Mouse (Mus musculus) spleen, postnatal 0 days (tissue): ENCODE measurements around the gene Hist1h2bp. TPM values are rescaled to one million over a fixed set of nuclear protein-coding genes. Genes with fewer than 3 reads are reported as not detected.

Experiments
- polyA plus RNA-seq: library from polyadenylated mRNA; unstranded; fragments of >200 nt; fragmentation: Nextera tagmentation; extraction: Ambion mirVana; gene quantifications from 2 replicates; pipeline ENCODE4 v1.2.1, GENCODE M21; 2015

Hist1h2bp gene
- 4.5 and 7.4 TPM in 2 replicates for polyA plus RNA-seq

DNA sequence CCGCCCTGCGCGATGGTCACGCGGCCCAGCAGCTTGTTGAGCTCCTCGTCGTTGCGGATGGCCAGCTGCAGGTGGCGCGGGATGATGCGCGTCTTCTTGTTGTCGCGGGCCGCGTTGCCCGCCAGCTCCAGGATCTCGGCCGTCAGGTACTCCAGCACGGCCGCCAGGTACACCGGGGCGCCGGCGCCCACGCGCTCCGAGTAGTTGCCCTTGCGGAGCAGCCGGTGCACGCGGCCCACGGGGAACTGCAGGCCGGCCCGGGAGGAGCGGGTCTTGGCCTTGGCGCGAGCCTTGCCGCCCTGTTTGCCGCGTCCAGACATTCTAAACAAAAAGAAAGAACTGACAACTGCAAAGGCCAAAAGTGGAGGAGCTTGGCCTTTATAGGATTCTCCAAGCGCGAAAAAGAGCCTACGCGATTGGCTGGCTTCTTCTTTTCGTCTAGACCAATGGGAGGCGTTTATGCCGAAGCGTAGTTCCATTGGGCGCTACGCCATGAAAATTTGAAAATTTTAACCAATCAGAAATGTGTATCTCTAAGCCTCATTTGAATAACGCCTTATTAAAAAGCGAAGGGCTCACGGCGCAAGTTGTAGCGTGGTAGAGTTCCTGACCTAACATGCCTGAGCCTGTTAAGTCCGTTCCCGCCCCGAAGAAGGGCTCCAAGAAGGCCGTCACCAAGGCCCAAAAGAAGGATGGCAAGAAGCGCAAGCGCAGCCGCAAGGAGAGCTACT lies at the start of gene Hist1h2bp, which contains the start of gene Hist1h2an:
Gene Hist1h2bp, plus strand, starts transcription at position 563 of the 731 bp plus-strand sequence.
Gene Hist1h2an, minus strand, starts transcription at position 320 of the 731 bp plus-strand sequence.

DNA sequence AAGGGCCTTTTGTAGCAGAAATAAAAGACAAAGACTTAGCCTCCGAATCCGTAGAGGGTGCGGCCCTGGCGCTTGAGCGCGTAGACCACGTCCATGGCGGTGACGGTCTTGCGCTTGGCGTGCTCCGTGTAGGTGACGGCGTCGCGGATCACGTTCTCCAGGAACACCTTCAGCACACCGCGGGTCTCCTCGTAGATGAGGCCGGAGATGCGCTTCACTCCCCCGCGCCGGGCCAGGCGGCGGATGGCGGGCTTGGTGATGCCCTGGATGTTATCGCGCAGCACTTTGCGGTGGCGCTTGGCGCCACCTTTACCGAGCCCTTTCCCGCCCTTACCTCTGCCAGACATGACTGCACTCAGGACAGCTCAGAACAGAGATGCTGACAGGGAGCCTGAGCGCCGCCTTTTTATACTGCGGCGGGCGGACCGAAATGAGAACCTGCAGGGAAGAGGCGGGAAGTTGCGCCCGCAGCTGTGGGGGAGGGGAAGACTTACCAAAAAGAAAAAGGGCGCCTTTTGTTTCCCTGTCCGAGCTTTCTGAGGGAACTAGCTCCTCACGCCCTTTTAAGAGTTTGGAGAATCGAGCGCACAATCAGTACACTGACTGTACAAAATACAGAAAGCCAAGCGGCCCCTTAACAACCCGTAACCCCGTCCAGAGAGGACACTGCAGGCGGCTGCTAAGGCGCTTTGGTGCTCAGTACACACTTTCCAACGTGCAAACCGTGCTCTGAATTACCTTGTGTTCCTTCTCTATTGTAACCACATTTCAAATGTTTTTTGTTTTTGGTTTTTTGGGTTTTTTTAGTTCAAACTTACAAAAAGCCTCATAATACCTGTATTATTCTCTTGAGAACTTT lies 36.9 kb upstream of the Hist1h2bp start, which contains the start of gene Hist1h4k:
Gene Hist1h4k, minus strand, starts transcription at position 347 of the 859 bp plus-strand sequence.

DNA sequence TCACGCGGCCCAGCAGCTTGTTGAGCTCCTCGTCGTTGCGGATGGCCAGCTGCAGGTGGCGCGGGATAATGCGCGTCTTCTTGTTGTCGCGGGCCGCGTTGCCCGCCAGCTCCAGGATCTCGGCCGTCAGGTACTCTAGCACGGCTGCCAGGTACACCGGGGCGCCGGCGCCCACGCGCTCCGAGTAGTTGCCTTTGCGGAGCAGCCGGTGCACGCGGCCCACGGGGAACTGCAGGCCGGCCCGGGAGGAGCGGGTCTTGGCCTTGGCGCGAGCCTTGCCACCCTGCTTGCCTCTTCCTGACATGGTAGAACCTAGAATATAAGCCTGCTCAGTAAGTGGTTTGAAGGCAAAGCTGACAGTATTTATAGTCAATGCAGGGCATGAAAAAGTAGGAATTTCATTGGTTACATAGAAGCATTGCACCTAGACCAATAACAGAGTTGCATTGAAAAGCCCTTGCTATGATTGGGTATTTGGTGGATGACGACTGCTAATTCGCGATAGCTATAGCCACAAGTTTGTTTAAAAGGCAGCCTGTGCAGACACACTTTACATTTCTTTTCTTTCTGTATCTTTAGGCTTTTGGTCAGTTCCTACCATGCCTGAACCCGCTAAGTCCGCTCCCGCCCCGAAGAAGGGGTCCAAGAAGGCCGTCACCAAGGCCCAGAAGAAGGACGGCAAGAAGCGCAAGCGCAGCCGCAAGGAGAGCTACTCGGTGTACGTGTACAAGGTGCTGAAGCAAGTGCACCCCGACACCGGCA lies 33.6 kb upstream of the Hist1h2bp start, which contains the start of the genes Hist1h2ak and Hist1h2bn:
Gene Hist1h2ak, minus strand, starts transcription at position 304 of the 762 bp plus-strand sequence.
Gene Hist1h2bn, plus strand, starts transcription at position 600 of the 762 bp plus-strand sequence.

DNA sequence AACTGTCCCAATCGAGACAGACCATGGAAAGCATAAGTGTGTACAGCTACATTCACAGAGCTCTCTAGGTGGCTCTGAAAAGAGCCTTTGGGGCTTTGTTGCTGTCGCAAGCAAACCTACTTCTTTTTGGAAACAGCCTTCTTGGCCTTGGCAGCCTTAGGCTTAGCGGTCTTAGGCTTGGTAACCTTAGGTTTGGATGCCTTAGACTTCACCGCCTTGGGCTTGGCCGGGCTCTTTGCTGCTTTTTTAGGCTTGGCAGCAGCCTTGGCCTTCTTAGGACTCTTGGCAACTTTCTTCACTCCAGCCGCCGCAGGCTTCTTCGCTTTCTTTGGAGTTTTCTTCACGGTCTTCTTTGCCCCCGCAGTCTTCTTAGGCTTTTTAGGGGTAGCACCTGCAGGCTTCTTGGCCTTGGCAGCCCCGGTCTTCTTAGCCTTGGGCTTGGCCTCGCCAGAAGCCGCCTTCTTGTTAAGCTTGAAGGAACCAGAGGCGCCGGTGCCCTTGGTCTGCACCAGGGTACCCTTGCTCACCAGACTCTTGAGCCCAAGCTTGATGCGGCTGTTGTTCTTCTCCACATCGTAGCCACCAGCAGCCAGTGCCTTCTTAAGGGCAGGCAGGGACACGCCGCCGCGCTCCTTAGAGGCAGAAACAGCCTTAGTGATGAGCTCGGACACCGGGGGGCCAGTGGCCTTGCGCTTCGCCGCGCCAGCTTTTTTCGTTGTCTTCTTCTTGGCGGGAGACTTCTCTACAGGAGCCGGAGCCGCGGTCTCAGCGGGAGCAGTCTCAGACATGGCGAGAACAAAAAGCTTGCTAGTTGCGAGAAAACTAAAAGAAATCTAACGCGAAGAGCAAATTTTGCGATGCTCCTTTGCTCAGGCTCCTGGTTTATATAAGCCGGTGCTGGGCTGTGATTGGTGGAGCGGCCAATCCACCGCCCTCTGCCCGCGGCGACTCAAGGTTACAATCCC lies 7.2 kb upstream of the Hist1h2bp start, which contains the start of gene Hist1h1b:
Gene Hist1h1b, minus strand, starts transcription at position 859 of the 965 bp plus-strand sequence.

DNA sequence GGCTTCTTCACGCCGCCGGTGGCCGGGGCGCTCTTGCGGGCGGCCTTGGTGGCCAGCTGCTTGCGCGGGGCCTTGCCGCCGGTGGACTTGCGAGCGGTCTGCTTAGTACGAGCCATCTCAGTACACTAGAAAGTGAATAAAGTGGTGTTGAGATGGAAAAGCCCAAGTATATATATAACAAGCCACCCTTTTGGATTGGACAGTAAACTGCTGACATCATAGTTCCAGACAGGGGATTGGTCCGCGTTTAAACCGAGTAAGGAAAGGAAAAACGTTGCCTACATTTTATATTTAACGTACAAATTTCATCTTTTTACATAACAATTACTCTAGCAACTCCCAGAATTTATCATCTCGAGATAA lies 4.0 kb upstream of the Hist1h2bp start, which contains the start of gene Hist1h3i:
Gene Hist1h3i, minus strand, starts transcription at position 116 of the 363 bp plus-strand sequence.

DNA sequence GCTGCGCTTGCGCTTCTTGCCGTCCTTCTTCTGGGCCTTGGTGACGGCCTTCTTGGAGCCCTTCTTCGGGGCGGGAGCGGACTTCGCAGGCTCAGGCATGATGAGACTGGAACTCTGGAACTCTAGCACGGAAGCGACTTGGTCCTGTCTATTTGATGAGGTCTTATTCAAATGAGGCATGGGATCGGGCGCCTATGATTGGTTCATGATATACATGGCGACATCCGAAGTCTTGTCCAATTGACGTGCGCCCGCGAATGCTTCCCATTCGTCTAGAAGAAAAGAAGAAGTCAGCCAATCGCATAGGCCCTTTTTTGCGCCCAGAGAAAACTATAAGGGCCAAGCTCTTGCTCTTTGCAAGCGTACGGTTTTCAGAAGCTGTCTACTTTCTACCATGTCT lies 22.8 kb downstream of the Hist1h2bp start, which contains the start of the genes Hist1h2bq and Hist1h2ao:
Gene Hist1h2bq, minus strand, starts transcription at position 125 of the 400 bp plus-strand sequence.
Gene Hist1h2ao, plus strand, starts transcription at position 393 of the 400 bp plus-strand sequence.

DNA sequence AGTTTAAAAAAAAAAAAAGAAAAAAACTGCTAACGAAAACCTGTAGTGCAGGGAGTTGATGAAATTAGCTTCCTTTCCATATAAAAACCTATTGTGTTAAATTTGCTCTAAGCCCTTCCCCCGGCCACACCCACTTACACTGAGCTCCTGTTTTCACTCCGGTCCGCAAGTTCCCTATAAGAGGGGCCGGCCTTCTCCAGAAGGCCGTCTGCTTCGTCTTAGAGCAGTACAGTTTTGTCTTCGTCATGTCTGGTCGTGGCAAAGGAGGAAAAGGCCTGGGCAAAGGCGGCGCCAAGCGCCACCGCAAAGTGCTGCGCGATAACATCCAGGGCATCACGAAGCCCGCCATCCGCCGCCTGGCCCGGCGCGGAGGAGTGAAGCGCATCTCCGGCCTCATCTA lies 24.3 kb downstream of the Hist1h2bp start, which contains the start of gene Hist1h4m:
Gene Hist1h4m, plus strand, starts transcription at position 208 of the 400 bp plus-strand sequence.

DNA sequence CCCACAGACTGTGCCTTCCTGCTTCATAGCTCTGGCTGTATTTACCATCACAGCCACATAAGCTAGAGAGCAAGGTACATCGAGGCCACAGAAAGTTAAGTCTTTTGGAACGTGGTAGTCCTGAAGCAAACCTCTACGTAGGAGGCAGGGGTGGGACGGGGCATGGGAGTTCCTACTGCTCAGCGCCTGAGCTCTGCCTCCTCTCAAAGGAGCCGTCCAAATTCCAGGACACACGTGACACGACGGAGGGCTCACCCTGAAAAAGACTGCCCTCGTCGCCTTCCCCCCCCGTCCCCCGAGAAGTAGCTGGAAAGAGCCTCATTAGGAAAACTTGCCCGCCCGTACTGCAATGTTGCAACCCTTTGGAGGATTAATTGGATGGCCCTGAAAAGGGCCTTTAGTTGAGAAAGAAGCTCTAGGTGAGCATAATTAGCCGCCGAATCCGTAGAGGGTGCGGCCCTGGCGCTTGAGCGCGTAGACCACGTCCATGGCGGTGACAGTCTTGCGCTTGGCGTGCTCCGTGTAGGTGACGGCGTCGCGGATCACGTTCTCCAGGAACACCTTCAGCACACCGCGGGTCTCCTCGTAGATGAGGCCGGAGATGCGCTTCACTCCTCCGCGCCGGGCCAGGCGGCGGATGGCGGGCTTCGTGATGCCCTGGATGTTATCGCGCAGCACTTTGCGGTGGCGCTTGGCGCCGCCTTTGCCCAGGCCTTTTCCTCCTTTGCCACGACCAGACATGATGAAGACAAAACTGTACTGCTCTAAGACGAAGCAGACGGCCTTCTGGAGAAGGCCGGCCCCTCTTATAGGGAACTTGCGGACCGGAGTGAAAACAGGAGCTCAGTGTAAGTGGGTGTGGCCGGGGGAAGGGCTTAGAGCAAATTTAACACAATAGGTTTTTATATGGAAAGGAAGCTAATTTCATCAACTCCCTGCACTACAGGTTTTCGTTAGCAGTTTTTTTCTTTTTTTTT lies 44.4 kb downstream of the Hist1h2bp start, which contains the start of gene Hist1h4n:
Gene Hist1h4n, minus strand, starts transcription at position 779 of the 977 bp plus-strand sequence.

DNA sequence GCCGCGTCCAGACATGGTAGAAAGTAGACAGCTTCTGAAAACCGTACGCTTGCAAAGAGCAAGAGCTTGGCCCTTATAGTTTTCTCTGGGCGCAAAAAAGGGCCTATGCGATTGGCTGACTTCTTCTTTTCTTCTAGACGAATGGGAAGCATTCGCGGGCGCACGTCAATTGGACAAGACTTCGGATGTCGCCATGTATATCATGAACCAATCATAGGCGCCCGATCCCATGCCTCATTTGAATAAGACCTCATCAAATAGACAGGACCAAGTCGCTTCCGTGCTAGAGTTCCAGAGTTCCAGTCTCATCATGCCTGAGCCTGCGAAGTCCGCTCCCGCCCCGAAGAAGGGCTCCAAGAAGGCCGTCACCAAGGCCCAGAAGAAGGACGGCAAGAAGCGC lies 46.2 kb downstream of the Hist1h2bp start, which contains the start of the genes Hist1h2ap and Hist1h2br:
Gene Hist1h2ap, minus strand, starts transcription at position 47 of the 400 bp plus-strand sequence.
Gene Hist1h2br, plus strand, starts transcription at position 283 of the 400 bp plus-strand sequence.

Other genes starting within 250 kb of the Hist1h2bp start
- 0.06 TPM in 1 of 2 replicates, not detected in the other for gene Olfr1366, start 244.7 kb upstream of the Hist1h2bp start, polyA plus RNA-seq
- 0.07 TPM in 1 of 2 replicates, not detected in the other for gene Olfr1535, start 227.6 kb upstream of the Hist1h2bp start, polyA plus RNA-seq
- gene Olfr1364, start 205.7 kb upstream of the Hist1h2bp start, polyA plus RNA-seq = not detected in 2 replicates
- not detected in 2 replicates for gene Olfr1362, start 173.4 kb upstream of the Hist1h2bp start, polyA plus RNA-seq
- not detected in 2 replicates for gene Olfr11, start 144.9 kb upstream of the Hist1h2bp start, polyA plus RNA-seq
- not detected in 2 replicates for gene Olfr1361, start 124.1 kb upstream of the Hist1h2bp start, polyA plus RNA-seq
- gene Olfr1360, start 110.1 kb upstream of the Hist1h2bp start, polyA plus RNA-seq = not detected in 2 replicates
- gene Olfr1359, start 89.3 kb upstream of the Hist1h2bp start, polyA plus RNA-seq = not detected in 2 replicates
- 4.7 and 5.7 TPM in 2 replicates for gene Hist1h2bl, start 71.3 kb upstream of the Hist1h2bp start, polyA plus RNA-seq
- 57.8 and 92.8 TPM in 2 replicates for gene Hist1h2ai, start 71.0 kb upstream of the Hist1h2bp start, polyA plus RNA-seq
- gene Hist1h3h, start 69.8 kb upstream of the Hist1h2bp start, polyA plus RNA-seq = 33.5 and 37.1 TPM in 2 replicates
- 7.3 and 10.3 TPM in 2 replicates for gene Hist1h2bm, start 65.4 kb upstream of the Hist1h2bp start, polyA plus RNA-seq
- 0.62 and 0.67 TPM in 2 replicates for gene Hist1h4j, start 52.4 kb upstream of the Hist1h2bp start, polyA plus RNA-seq
- 14.9 and 17.9 TPM in 2 replicates for gene Hist1h4k, start 37.0 kb upstream of the Hist1h2bp start, polyA plus RNA-seq
- gene Hist1h2ak, start 33.6 kb upstream of the Hist1h2bp start, polyA plus RNA-seq = 201 and 221 TPM in 2 replicates
- 32.0 and 36.8 TPM in 2 replicates for gene Hist1h2bn, start 33.3 kb upstream of the Hist1h2bp start, polyA plus RNA-seq
- gene Hist1h1b, start 6.8 kb upstream of the Hist1h2bp start, polyA plus RNA-seq = 52.6 and 68.3 TPM in 2 replicates
- 233 and 297 TPM in 2 replicates for gene Hist1h3i, start 4.1 kb upstream of the Hist1h2bp start, polyA plus RNA-seq
- 27.1 and 37.7 TPM in 2 replicates for gene Hist1h2an, start 243 bp upstream of the Hist1h2bp start, polyA plus RNA-seq
- gene Hist1h2bq, start 22.7 kb downstream of the Hist1h2bp start, polyA plus RNA-seq = 43.0 and 51.7 TPM in 2 replicates
- gene Hist1h2ao, start 23.0 kb downstream of the Hist1h2bp start, polyA plus RNA-seq = not detected in 2 replicates
- gene Hist1h4m, start 24.3 kb downstream of the Hist1h2bp start, polyA plus RNA-seq = not detected in 2 replicates
- gene Hist1h4n, start 44.7 kb downstream of the Hist1h2bp start, polyA plus RNA-seq = 24.4 and 26.3 TPM in 2 replicates
- 7,403 and 9,418 TPM in 2 replicates for gene Hist1h2ap, start 46.0 kb downstream of the Hist1h2bp start, polyA plus RNA-seq
- 45.1 and 54.8 TPM in 2 replicates for gene Hist1h2br, start 46.3 kb downstream of the Hist1h2bp start, polyA plus RNA-seq
- gene Zfp184, start 157.6 kb downstream of the Hist1h2bp start, polyA plus RNA-seq = 1.5 and 1.9 TPM in 2 replicates
- not detected in 2 replicates for gene Pom121l2, start 193.7 kb downstream of the Hist1h2bp start, polyA plus RNA-seq
- gene Prss16, start 222.3 kb downstream of the Hist1h2bp start, polyA plus RNA-seq = 1.4 and 2.5 TPM in 2 replicates
- 25.1 and 47.6 TPM in 2 replicates for gene Hist1h2ah, start 248.1 kb downstream of the Hist1h2bp start, polyA plus RNA-seq
- gene Hist1h2bk, start 248.4 kb downstream of the Hist1h2bp start, polyA plus RNA-seq = 3.8 and 5.7 TPM in 2 replicates